Mouse (Mus musculus) intestine, embryonic 16.5 days (tissue): ENCODE measurements around the gene Shh. TPM values are rescaled to one million over a fixed set of nuclear protein-coding genes. Genes with fewer than 3 reads are reported as not detected.

Experiments
- ATAC-seq: fragments of 200-750 bp; cut with Nextera tagmentation; 2 replicates; pipeline ENCODE4 v1.8.0; 2017; ENCODE audit warnings: moderate TSS enrichment, moderate library complexity
- H3K27ac ChIP-seq: fragments of 300-500 bp; sonication (generic); 2 replicates; pipeline ENCODE4 v1.5.1; 2014; ENCODE audit warnings: mild to moderate bottlenecking, low read length
- H3K27me3 ChIP-seq: fragments of 300-500 bp; sonication (generic); replicated peaks from 2 replicates; pipeline ENCODE4 v1.6.1; 2014; ENCODE audit warnings: low read length, control low read depth, mixed read lengths; ENCODE audit not compliant: control insufficient read depth, insufficient read depth
- H3K36me3 ChIP-seq: fragments of 300-500 bp; sonication (generic); 2 replicates; pipeline ENCODE4 v1.6.1; 2014; ENCODE audit warnings: low read length, control low read depth; ENCODE audit not compliant: control insufficient read depth, insufficient read depth
- H3K4me1 ChIP-seq: fragments of 300-500 bp; sonication (generic); 2 replicates; pipeline ENCODE4 v1.6.1; 2014; ENCODE audit warnings: low read length, control low read depth, mixed read lengths; ENCODE audit not compliant: control insufficient read depth, insufficient read depth
- H3K4me2 ChIP-seq: fragments of 300-500 bp; sonication (generic); 2 replicates; pipeline ENCODE4 v1.6.1; 2014; ENCODE audit warnings: low read depth, low read length, control low read depth
- H3K4me3 ChIP-seq: fragments of 300-500 bp; sonication (generic); 2 replicates; pipeline ENCODE4 v1.5.1; 2014; ENCODE audit warnings: mild to moderate bottlenecking, low read length
- H3K9ac ChIP-seq: fragments of 300-500 bp; sonication (generic); 2 replicates; pipeline ENCODE4 v1.6.1; 2014; ENCODE audit warnings: low read depth, low read length
- H3K9me3 ChIP-seq: fragments of 300-500 bp; sonication (generic); 2 replicates; pipeline ENCODE4 v1.6.1; 2016; ENCODE audit warnings: low read length, control low read depth; ENCODE audit not compliant: control insufficient read depth
- WGBS: fragments of 180-500 bp; shearing (Covaris S2); extraction: QIAGEN DNeasy Blood & Tissue Kit; methylation state at CpG from one replicate; pipeline ENCODE4 v1.1.7; 2014; 5-methylcytosine and 5-hydroxymethylcytosine counted together
- polyA plus RNA-seq: library from polyadenylated mRNA; unstranded; fragments of >200 nt; fragmentation: Nextera tagmentation; extraction: Ambion mirVana; gene quantifications from 2 replicates; pipeline ENCODE4 v1.2.1, GENCODE M21; 2015

The Shh gene
- polyA plus RNA-seq, 1 experiment from 2014 or later: 2.8 TPM

DNA sequence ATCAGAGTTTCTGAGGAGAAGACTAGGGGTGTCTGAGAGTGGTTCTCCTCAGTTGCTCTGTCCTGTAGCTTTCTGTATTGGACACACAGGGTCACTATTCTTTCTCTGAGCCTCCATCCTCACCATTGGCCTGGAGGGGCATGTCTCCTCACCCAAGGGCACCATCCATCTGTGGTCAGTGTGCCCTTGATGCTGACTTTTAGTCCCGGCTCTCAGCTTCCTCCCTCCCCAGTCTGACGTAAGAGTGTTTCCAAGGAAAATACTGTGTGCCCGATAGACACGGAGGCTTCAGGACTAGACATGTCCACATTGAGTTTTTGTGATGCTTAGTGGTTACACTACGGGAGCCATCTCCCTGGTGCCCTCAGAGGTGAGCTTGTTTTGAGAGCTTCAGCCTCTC, 6.5 kb upstream of the Shh start:
- H3K4me1 ChIP-seq: peaks cover 4% of the 10 kb centered on the region; the same call in 1 of the 2 replicates
- WGBS: 82% methylated on average over 5 of the region's 5 CpGs
- no peak overlapping the region for H3K27ac ChIP-seq
- H3K27me3 ChIP-seq: 0 out of 2 replicates have a peak, but pooled peaks cover 4% of the 10 kb centered on the region
- H3K4me3 ChIP-seq: no peak overlapping the region
- no peak for ATAC-seq
- H3K36me3 ChIP-seq: no peaks in the 10 kb centered on the region
- H3K9me3 ChIP-seq: no peaks in the 10 kb centered on the region
- H3K9ac ChIP-seq: no peak overlapping the region
- H3K4me2 ChIP-seq: no peak overlapping the region

DNA sequence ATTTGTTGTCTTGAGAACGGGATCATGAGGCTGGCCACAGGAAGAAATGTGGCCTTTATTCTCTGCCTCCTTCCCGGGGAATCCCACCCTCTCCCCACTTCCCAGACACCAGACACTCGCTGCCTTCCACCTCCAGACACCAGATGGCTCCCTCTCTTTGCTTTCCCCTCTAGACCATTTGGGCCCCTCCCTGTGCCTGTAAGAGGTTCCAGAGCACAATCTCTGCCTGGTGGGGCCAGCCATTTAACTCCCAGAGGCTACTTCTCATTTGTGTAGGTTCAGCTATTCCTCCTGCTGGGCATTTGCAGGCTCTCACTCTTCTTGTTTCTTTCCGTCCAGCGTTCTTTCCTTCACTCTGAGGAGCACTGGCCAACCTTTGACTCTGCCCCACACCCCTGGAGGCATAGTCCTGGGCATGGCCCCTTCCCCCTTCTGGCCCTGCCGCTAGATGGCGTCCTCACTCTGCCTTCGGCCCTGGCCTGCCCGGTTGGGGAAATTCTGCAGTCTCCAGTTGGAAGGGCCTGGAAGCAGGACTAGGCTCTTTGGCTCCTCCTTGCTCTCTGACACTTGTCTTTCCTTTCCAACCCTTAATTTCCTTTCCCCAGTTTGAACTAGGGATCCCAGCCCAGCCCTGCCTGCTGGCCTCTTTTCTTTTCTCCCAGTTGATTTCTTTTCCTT, 2.6 kb upstream of the Shh start:
- peak; percentile 87 for ATAC-seq
- no peak overlapping the region for H3K4me3 ChIP-seq
- peaks cover 4% of the 10 kb centered on the region; the same call in 1 of the 2 replicates for H3K4me1 ChIP-seq
- no peak overlapping the region; the same call in 1 of the 2 replicates for H3K9ac ChIP-seq
- no peaks in the 10 kb centered on the region for H3K9me3 ChIP-seq
- H3K36me3 ChIP-seq: no peaks in the 10 kb centered on the region
- no peak overlapping the region for H3K27ac ChIP-seq
- H3K27me3 ChIP-seq: peaks cover 39% of the 10 kb centered on the region
- WGBS: 2% methylated on average over 9 of the region's 9 CpGs
- H3K4me2 ChIP-seq: no peak overlapping the region

DNA sequence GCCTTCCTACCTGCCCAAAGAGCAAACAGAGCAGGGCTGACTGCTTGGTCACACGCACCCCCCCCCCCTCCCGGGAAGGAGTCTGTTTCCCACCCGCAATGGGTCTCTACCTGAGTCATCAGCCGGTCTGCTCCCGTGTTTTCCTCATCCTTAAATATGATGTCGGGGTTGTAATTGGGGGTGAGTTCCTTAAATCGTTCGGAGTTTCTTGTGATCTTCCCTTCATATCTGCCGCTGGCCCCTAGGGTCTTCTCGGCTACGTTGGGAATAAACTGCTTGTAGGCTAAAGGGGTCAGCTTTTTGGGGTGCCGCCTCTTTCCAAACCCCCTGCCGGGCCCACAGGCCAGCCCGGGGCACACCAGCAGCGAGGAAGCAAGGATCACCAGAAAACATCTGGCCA, 705 bp downstream of the Shh start:
- under 1% methylated on average over 15 of the region's 15 CpGs for WGBS
- peak overlapping the region; percentile 71 for H3K9ac ChIP-seq
- H3K4me2 ChIP-seq: peak overlapping the region; percentile 75
- H3K36me3 ChIP-seq: no peaks in the 10 kb centered on the region
- peaks cover 70% of the 10 kb centered on the region for H3K27me3 ChIP-seq
- H3K4me3 ChIP-seq: peak overlapping the region; percentile 57
- peaks cover 8% of the 10 kb centered on the region; the same call in 1 of the 2 replicates for H3K4me1 ChIP-seq
- no peaks in the 10 kb centered on the region for H3K9me3 ChIP-seq
- peak overlapping the region; percentile 71 for H3K27ac ChIP-seq
- no peak for ATAC-seq

DNA sequence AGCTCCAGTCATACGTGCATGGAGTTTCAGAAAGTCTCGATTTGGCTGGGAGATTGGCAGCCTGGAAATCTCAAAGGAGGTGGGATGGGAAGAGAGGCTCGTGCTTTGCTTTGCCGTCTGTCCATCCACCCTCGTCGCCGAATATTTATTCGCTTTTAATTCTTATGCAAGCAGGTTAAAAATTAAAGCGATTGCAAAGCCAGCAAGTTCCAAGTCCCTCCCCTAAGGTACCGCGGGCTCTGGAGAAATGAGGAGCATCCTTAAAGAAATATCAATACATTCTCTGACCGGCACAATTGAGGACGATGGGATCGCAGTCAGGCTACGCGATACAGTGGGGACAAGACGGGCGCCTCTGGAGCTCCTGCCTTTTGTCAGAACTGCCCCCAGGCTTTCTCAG, 1.5 kb downstream of the Shh start:
- Histone ChIP-seq H3K36me3 (no peaks in the 10 kb centered on the region), H3K27ac (peak overlapping the region; percentile 54), H3K9ac (peak overlapping the region; percentile 71), H3K4me3 (peak overlapping the region; percentile 57), H3K4me1 (peaks cover 8% of the 10 kb centered on the region; the same call in 1 of the 2 replicates), H3K9me3 (no peaks in the 10 kb centered on the region), H3K4me2 (peak overlapping the region; percentile 75), H3K27me3 (peaks cover 77% of the 10 kb centered on the region)
- 1% methylated on average over 18 of the region's 18 CpGs for WGBS
- ATAC-seq: no peak

DNA sequence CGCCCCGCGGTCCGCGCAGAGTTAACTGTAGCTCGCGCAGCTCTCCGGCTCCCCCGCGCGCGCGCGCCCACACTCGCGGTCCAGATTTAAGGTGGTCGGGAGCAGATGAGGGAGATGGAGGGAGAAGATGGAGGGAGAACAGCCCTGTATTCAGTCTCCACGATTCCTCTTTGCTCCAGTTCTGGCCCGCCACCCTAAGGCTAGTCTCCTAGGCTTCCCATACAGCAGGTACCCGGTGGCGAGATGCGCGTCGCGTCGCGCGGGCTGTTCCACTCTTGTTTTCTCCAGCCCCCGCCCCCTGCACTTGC, 2.0 kb downstream of the Shh start:
- Histone ChIP-seq H3K4me1 (peaks cover 8% of the 10 kb centered on the region; the same call in 1 of the 2 replicates), H3K9me3 (no peaks in the 10 kb centered on the region), H3K27me3 (peaks cover 78% of the 10 kb centered on the region), H3K36me3 (no peaks in the 10 kb centered on the region), H3K4me3 (peak overlapping the region; percentile 57), H3K9ac (peak overlapping the region; percentile 71), H3K4me2 (peak overlapping the region; percentile 75), H3K27ac (peak overlapping the region; percentile 54)
- 1% methylated on average over 29 of the region's 29 CpGs for WGBS
- ATAC-seq: no peak

DNA sequence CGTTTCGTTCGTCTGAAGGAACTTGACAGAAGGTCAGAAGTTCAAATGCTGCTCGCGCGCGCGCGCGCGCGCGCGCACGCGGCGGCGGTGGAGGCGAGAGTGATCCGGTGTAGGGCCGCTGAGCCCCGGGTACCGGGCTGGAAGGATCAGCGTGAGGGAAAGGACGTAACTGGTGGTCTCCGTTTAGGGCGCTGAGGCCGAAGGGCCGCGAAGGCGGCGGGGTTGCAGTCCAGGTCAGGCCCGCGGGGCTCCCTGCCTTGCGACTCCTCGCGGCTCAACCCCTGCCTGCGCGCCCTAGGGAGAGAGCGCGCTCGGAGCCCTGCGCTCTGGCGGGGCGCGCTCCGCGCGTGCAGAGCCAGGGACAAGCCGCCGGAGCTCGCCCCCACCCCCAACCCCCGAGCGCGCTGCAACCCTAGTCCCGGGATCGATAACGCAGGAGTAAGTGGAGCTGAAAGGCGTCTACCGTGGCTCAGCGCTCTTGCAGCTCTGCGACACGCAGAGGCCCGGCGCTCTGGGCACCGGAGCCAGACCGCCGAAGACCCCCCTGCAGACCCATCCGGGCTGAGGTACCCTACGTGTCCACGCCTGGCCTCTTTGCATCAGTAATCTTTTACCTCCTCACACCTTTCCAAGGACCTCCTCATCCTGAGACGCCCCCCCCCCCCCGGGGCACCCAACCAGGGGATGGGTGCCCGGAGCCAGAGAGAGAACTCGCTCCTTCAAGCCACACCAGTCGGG, 2.5 kb downstream of the Shh start:
- under 1% methylated on average over 76 of the region's 76 CpGs for WGBS
- Histone ChIP-seq H3K27me3 (peaks cover 84% of the 10 kb centered on the region), H3K9ac (peak overlapping the region; percentile 71), H3K4me2 (peak overlapping the region; percentile 75), H3K4me1 (peaks cover 8% of the 10 kb centered on the region; the same call in 1 of the 2 replicates), H3K9me3 (no peaks in the 10 kb centered on the region), H3K27ac (peak overlapping the region; percentile 84), H3K4me3 (peak overlapping the region; percentile 57), H3K36me3 (no peaks in the 10 kb centered on the region)
- ATAC-seq: peak; percentile 41

DNA sequence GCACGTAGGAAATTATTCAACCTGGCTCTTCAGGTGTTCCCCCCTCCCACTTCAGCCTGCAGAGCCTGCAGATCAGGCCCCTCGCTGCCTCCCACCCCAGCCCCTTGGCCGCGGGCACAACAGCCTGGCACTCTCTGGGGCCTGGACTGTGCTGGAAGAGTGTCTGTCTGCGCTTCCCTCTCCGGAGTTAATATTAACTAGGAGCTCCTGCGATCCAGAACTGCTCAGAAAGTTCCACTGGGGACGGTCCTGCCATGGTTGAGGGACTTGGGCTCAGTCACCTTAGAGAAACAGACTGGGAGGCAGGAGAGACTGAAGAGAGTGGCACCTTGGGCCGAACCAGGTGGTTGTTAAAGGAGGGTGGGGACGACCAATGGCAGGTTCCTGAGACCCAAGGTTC, 3.4 kb downstream of the Shh start:
- Histone ChIP-seq H3K4me3 (peak overlapping the region; percentile 57), H3K9ac (peak overlapping the region; percentile 71), H3K27me3 (peaks cover 88% of the 10 kb centered on the region), H3K4me2 (peak overlapping the region; percentile 75), H3K27ac (peak overlapping the region; percentile 84), H3K9me3 (no peaks in the 10 kb centered on the region), H3K36me3 (no peaks in the 10 kb centered on the region), H3K4me1 (peaks cover 4% of the 10 kb centered on the region; the same call in 1 of the 2 replicates)
- 3% methylated on average over 10 of the region's 10 CpGs for whole genome bisulfite sequencing
- peak; percentile 65 for ATAC-seq

DNA sequence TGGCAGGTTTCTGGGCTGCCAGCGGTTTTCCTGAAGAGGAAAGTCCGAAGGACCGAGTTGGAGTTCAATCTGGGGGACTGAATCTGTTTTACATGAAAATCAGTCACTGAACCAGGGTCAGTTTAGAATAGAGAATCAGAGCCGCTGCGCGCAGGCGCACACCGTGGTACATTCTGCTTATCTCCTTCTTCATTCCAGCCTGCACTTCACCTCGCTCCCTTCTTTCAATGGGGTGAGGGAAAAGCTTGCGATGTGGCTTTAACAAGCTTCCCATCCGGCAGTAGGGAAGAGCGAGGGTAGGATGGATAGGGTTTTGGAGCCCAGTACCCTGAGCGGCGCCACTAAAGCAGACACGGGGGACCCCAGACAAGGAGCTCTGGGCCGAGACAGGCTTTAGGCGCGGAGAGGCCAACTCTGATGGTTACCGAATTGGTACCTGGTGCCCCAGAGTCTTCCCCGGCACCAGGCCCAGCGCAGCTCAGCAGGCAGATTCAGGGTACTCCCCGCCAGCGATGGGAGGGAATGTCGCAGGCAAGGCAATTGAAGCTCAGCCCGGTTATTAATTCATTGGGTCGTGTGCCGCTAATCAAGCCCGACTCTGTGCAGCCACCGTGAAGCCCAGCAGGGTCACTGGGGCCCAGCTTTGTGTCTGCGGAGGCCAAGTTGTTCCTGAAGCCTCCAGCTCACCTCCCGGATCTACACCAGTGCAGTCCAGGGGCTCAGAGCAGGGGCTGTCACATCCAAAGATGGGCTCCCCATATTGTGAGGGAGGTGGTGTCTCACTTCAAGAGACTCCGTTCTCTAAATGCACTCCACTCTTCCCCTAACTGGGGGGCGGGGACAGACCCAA, 4.1 kb downstream of the Shh start:
- WGBS: 2% methylated on average over 33 of the region's 33 CpGs
- Histone ChIP-seq H3K9ac (peak overlapping the region; percentile 71), H3K4me1 (peaks cover 8% of the 10 kb centered on the region; the same call in 1 of the 2 replicates), H3K9me3 (no peaks in the 10 kb centered on the region), H3K4me3 (peak overlapping the region; percentile 57), H3K27me3 (peaks cover 91% of the 10 kb centered on the region), H3K27ac (peak overlapping the region; percentile 84), H3K4me2 (peak overlapping the region; percentile 75), H3K36me3 (no peaks in the 10 kb centered on the region)
- no peak for ATAC-seq

DNA sequence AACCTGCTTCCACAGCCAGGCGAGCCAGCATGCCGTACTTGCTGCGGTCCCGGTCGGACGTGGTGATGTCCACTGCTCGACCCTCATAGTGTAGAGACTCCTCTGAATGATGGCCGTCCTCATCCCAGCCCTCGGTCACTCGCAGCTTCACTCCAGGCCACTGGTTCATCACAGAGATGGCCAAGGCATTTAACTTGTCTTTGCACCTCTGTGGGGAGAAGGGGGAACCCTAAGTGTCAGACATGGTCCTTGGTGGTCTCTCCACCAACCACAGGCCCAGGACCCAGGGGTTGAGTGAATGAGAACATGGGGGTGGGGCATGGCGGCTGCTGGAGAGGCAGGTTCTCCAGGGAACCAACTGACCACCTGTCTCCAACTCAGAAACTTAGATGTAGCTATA, 5.7 kb downstream of the Shh start:
- Histone ChIP-seq H3K4me3 (peak overlapping the region; percentile 57; the same call in 1 of the 2 replicates), H3K4me1 (peaks cover 11% of the 10 kb centered on the region; the same call in 1 of the 2 replicates), H3K27ac (no peak overlapping the region), H3K36me3 (no peaks in the 10 kb centered on the region), H3K9ac (no peak overlapping the region), H3K4me2 (peak overlapping the region; percentile 75), H3K9me3 (no peaks in the 10 kb centered on the region), H3K27me3 (peaks cover 81% of the 10 kb centered on the region)
- no peak for ATAC-seq
- 13% methylated on average over 11 of the region's 11 CpGs for WGBS
